Mouse (Mus musculus) midbrain, embryonic 13.5 days (tissue): ENCODE measurements around the gene Slc26a1. TPM values are rescaled to one million over a fixed set of nuclear protein-coding genes. Genes with fewer than 3 reads are reported as not detected.
A peak's percentile ranks its signal among the peaks of the same experiment; 100 is the strongest.

Experiments used
- ATAC-seq: fragments of 200-750 bp; cut with Nextera tagmentation; 2 replicates; pipeline ENCODE4 v1.8.0; 2017; ENCODE audit warnings: mild to moderate bottlenecking, moderate TSS enrichment, moderate library complexity
- H3K27ac ChIP-seq: fragments of 300-500 bp; sonication (generic); 2 replicates; pipeline ENCODE4 v1.5.1; 2015; ENCODE audit warnings: inconsistent platforms, mild to moderate bottlenecking, moderate library complexity
- H3K27me3 ChIP-seq: fragments of 300-500 bp; sonication (generic); 2 replicates; pipeline ENCODE4 v1.6.1; 2015; ENCODE audit warnings: mild to moderate bottlenecking, inconsistent platforms
- H3K36me3 ChIP-seq: fragments of 300-500 bp; sonication (generic); 2 replicates; pipeline ENCODE4 v1.6.1; 2015; ENCODE audit warnings: mild to moderate bottlenecking, inconsistent platforms
- H3K4me1 ChIP-seq: fragments of 300-500 bp; sonication (generic); replicated peaks from 2 replicates; pipeline ENCODE4 v1.6.1; 2015; ENCODE audit warnings: inconsistent platforms
- H3K4me2 ChIP-seq: fragments of 300-500 bp; sonication (generic); replicated peaks from 2 replicates; pipeline ENCODE4 v1.6.1; 2015; ENCODE audit warnings: moderate library complexity, mild to moderate bottlenecking, inconsistent platforms
- H3K4me3 ChIP-seq: fragments of 300-500 bp; sonication (generic); replicated peaks from 2 replicates; pipeline ENCODE4 v1.5.1; 2015; ENCODE audit warnings: mild to moderate bottlenecking, inconsistent platforms
- H3K9ac ChIP-seq: fragments of 300-500 bp; sonication (generic); replicated peaks from 2 replicates; pipeline ENCODE4 v1.6.1; 2015; ENCODE audit warnings: mild to moderate bottlenecking, inconsistent platforms
- H3K9me3 ChIP-seq: fragments of 300-500 bp; sonication (generic); 2 replicates; pipeline ENCODE4 v1.6.1; 2016; ENCODE audit warnings: mild to moderate bottlenecking, inconsistent platforms
- WGBS: fragments of 180-500 bp; shearing (Covaris S2); methylation state at CpG from one replicate; pipeline ENCODE4 v1.1.7; 2015; 5-methylcytosine and 5-hydroxymethylcytosine counted together
- polyA plus RNA-seq: library from polyadenylated mRNA; unstranded; fragments of >200 nt; fragmentation: Nextera tagmentation; extraction: Ambion mirVana; gene quantifications from 2 replicates; pipeline ENCODE4 v1.2.1, GENCODE M21; 2015

The Slc26a1 gene
- polyA plus RNA-seq, 1 experiment from 2014 or later: 1.7 TPM

- H3K4me3 ChIP-seq: no peak overlapping the region
- H3K36me3 ChIP-seq: peaks cover 6% of the 10 kb centered on the region; the same call in 1 of the 2 replicates
- H3K27me3 ChIP-seq: no peaks in the 10 kb centered on the region
- no peak for ATAC-seq
- H3K9ac ChIP-seq: no peak overlapping the region
- 95% methylated on average over 6 of the region's 6 CpGs for WGBS
- H3K4me2 ChIP-seq: no peak overlapping the region
- H3K4me1 ChIP-seq: peaks cover 15% of the 10 kb centered on the region
- H3K27ac ChIP-seq: no peak overlapping the region
- H3K9me3 ChIP-seq: no peaks in the 10 kb centered on the region
Observed at GRCm38 (mm10) chr5:108680871-108681270, 5.5 kb upstream of the Slc26a1 start.

GRCm38 (mm10) chr5:108679909-108680308 lies 4.5 kb upstream of the Slc26a1 start:
- 56% methylated on average over 3 of the region's 3 CpGs for WGBS
- no peak overlapping the region for H3K27ac ChIP-seq
- peaks cover 15% of the 10 kb centered on the region for H3K4me1 ChIP-seq
- no peak overlapping the region for H3K9ac ChIP-seq
- no peaks in the 10 kb centered on the region for H3K27me3 ChIP-seq
- no peak overlapping the region for H3K4me2 ChIP-seq
- H3K9me3 ChIP-seq: no peaks in the 10 kb centered on the region
- H3K36me3 ChIP-seq: peaks cover 6% of the 10 kb centered on the region; the same call in 1 of the 2 replicates
- no peak for ATAC-seq
- H3K4me3 ChIP-seq: no peak overlapping the region

GRCm38 (mm10) chr5:108678296-108678854 lies 3.0 kb upstream of the Slc26a1 start:
- ATAC-seq: no peak
- no peak overlapping the region for H3K4me2 ChIP-seq
- H3K36me3 ChIP-seq: peaks cover 13% of the 10 kb centered on the region
- peak overlapping the region; percentile 25; the same call in 1 of the 2 replicates for H3K27ac ChIP-seq
- H3K4me3 ChIP-seq: no peak overlapping the region
- peak overlapping the region; percentile 20; the same call in 1 of the 2 replicates for H3K9ac ChIP-seq
- peaks cover 15% of the 10 kb centered on the region for H3K4me1 ChIP-seq
- 83% methylated on average over 6 of the region's 6 CpGs for WGBS
- H3K27me3 ChIP-seq: no peaks in the 10 kb centered on the region
- no peaks in the 10 kb centered on the region for H3K9me3 ChIP-seq

GRCm38 (mm10) chr5:108677605-108678295 lies 2.4 kb upstream of the Slc26a1 start:
- Histone ChIP-seq H3K27me3 (no peaks in the 10 kb centered on the region), H3K9me3 (no peaks in the 10 kb centered on the region), H3K27ac (peak overlapping the region; percentile 92), H3K9ac (peak overlapping the region; percentile 72), H3K36me3 (peaks cover 19% of the 10 kb centered on the region), H3K4me1 (peaks cover 15% of the 10 kb centered on the region), H3K4me3 (peak overlapping the region; percentile 36), H3K4me2 (peak overlapping the region; percentile 55)
- 2% methylated on average over 25 of the region's 25 CpGs for WGBS
- ATAC-seq: peak; percentile 94

DNA sequence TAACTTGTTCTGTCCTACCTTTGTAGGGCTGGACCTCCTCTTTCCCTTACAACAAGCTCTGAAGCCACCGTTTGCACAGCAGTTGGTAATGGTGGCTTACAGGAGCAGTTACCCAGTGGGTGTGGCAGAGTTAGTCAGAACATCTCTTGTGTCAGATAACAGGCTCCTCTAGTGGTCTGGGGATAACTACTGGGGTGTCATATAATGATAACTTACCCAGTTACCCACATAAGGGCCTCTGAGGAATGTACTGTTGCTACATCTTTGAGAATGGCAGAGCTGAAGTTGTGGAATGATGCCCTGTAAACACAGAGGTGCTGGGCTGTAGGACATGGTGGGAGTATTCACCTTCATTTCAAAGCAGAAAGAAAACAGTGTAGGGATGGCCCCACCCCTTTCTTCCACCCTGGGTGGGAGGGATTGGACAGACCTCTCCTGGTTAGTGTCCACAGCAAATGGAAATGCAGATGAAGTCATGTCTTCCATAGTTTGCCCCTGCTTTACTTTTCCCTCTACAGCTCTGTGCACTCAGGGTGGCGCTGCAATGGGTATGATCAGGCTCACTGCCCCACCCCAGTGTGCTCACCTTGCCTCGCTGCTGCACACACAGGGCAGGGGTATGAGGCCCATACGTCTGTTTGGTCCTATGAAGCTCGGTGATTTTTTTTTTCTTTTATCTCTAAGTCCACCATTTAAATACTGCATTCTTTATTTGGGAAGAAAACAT lies 1.6 kb upstream of the Slc26a1 start:
- 17% methylated on average over 5 of the region's 5 CpGs for WGBS
- peak overlapping the region; percentile 92 for H3K27ac ChIP-seq
- H3K4me3 ChIP-seq: peak overlapping the region; percentile 36
- no peaks in the 10 kb centered on the region for H3K9me3 ChIP-seq
- ATAC-seq: peak; percentile 76
- peaks cover 26% of the 10 kb centered on the region for H3K36me3 ChIP-seq
- peak overlapping the region; percentile 72 for H3K9ac ChIP-seq
- peaks cover 15% of the 10 kb centered on the region for H3K4me1 ChIP-seq
- peak overlapping the region; percentile 55 for H3K4me2 ChIP-seq
- no peaks in the 10 kb centered on the region for H3K27me3 ChIP-seq

DNA sequence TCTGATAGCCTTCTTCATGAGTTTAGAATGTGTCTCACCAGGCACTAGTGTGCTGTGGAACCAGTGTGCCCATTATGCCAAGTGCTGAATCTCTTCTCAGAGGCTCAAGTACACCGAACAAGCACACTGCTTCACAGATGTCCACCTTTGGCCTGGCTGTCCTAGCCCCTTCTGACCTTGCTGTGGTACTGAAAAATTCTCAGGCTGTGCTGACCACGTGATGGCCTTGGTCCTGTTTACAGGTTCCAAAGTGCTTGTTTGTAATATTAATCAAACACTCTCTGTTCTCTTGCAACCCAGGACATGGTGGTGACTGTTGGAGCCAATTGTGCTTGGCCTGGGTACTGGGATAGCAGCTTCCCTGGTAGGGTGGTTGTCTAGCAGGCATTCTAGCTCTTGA lies 745 bp downstream of the Slc26a1 start:
- no peaks in the 10 kb centered on the region for H3K9me3 ChIP-seq
- peaks cover 29% of the 10 kb centered on the region for H3K36me3 ChIP-seq
- 80% methylated on average over 2 of the region's 2 CpGs for WGBS
- peaks cover 28% of the 10 kb centered on the region for H3K4me1 ChIP-seq
- no peak overlapping the region for H3K4me2 ChIP-seq
- H3K4me3 ChIP-seq: no peak overlapping the region
- no peak overlapping the region for H3K27ac ChIP-seq
- ATAC-seq: no peak
- no peaks in the 10 kb centered on the region for H3K27me3 ChIP-seq
- no peak overlapping the region for H3K9ac ChIP-seq

DNA sequence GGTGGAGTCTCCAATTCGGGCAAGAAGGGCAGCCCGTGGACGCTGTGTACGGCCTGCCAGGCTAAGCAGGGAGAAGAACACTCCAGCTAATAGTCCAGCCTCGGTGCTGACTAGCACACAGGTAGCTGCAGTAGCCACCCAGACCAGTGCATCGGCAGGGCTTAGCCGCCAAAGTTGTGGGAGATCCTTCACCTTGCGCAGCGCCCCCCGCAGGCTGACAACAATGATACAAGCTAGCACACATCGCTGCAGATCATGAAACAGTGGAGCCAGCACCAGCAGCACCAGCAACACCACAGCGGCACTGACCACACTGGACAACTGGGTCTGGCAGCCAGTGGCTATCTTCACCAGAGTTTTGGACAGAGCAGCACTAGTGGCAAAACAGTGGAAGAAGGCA lies 3.6 kb downstream of the Slc26a1 start:
- no peak overlapping the region for H3K4me2 ChIP-seq
- H3K36me3 ChIP-seq: peaks cover 29% of the 10 kb centered on the region
- no peak overlapping the region for H3K4me3 ChIP-seq
- H3K9ac ChIP-seq: no peak overlapping the region
- no peaks in the 10 kb centered on the region for H3K9me3 ChIP-seq
- ATAC-seq: no peak
- H3K4me1 ChIP-seq: peaks cover 25% of the 10 kb centered on the region
- WGBS: 93% methylated on average over 12 of the region's 12 CpGs
- H3K27ac ChIP-seq: no peak overlapping the region
- H3K27me3 ChIP-seq: no peaks in the 10 kb centered on the region

DNA sequence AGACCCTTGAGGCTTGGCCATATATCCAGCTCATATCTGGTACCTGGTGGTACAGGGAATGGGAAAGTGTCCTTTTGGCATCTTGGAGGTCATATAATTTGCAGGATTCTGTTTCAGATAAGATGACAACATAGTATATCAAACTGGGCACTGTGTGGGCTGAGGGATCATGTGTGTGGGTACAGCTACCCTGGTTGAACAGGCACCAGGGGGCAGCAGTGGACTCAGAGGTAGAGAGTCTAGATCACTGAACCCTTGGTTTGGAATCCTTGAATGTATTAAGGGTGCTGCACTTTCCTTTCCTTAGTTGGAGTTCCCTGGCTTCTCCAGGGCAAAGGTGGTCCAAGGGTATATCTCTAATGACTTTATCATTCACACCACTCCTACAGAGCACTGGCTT lies 4.6 kb downstream of the Slc26a1 start:
- ATAC-seq: no peak
- Histone ChIP-seq H3K4me2 (no peak overlapping the region), H3K27me3 (no peaks in the 10 kb centered on the region), H3K9me3 (no peaks in the 10 kb centered on the region), H3K4me3 (no peak overlapping the region), H3K36me3 (peaks cover 29% of the 10 kb centered on the region), H3K9ac (no peak overlapping the region), H3K27ac (no peak overlapping the region), H3K4me1 (peaks cover 22% of the 10 kb centered on the region)

DNA sequence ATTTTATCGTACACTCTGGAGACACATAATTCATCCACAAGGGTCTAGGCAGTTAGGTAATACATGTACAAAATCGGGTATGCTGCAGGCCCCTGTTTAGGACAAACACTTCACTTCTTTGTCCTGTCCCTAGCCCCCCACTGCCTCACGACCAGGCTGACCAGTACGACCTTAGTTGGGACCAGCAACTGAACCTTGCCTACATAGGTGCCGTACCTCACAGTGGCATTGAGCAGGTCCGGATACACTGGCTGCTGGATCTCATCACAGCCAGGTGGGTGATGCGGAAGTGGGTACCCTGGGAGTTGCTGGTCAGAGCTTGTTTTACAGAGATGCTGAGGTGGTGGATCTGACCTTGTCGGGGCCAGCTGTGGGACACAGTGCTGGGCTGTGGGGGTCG lies 5.4 kb downstream of the Slc26a1 start:
- peaks cover 22% of the 10 kb centered on the region for H3K4me1 ChIP-seq
- peak overlapping the region; percentile 51 for H3K4me3 ChIP-seq
- peak; percentile 2 for ATAC-seq
- no peaks in the 10 kb centered on the region for H3K9me3 ChIP-seq
- H3K27ac ChIP-seq: no peak overlapping the region
- H3K36me3 ChIP-seq: peaks cover 29% of the 10 kb centered on the region
- WGBS: 86% methylated on average over 9 of the region's 9 CpGs
- H3K9ac ChIP-seq: peak overlapping the region; percentile 77
- H3K27me3 ChIP-seq: no peaks in the 10 kb centered on the region
- H3K4me2 ChIP-seq: peak overlapping the region; percentile 66

DNA sequence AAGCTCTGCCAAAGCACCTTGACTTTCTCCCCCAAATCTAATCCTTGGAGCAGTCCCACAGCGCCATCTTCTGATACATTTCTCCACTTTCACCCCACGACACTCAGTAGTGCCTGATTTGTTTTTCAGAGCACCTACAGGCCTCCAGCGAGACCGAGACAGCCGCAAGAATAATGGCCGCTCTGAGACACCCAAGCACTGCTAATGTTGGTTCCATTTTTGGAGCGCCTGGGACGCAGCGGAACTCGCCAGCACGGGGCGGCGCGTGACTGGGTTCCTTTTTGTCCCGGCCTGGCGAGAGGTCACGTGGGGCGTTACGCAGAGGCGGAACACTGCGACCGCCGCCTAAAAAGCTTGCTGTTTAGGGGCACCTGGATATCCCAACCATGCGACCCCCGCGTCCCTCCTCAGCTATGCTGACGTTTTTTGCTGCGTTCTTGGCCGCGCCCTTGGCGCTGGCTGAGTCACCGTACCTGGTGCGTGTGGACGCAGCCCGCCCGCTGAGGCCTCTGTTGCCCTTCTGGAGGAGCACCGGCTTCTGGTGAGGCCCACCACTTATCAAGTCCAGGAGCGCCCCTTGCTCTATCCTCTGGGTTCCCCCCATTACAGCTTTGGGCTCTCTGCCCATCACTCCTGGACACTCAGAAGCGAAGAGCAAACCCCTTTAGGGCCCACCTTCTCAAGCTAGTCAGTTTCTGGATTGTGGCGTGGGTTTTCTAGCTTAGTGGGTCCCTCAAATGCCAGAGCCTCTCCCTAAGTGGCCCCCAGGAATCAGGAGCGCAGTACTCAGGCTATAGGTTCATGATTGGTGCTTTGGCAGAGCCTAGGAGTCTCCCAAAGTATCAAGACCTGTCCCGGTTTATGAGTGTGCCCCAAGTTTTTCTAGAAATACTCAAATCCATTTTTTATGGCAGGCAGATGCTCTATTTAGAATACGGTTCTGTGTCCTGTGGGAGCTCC lies 6.1 kb downstream of the Slc26a1 start, which contains the start of gene Dgkq:
Gene Dgkq, minus strand, starts transcription at position 696 of the 960 bp plus-strand sequence.
- H3K27ac ChIP-seq: peak within 1 kb of the TSS; percentile 85
- peak within 1 kb of the TSS; percentile 66 for H3K4me2 ChIP-seq
- ATAC-seq: peak; percentile 81
- peaks cover 29% of the 10 kb centered on the region for H3K36me3 ChIP-seq
- 7% methylated on average over 43 of the region's 43 CpGs for WGBS
- H3K4me3 ChIP-seq: peak within 1 kb of the TSS; percentile 51
- peaks cover 22% of the 10 kb centered on the region for H3K4me1 ChIP-seq
- H3K9ac ChIP-seq: peak within 1 kb of the TSS; percentile 77
- H3K27me3 ChIP-seq: no peaks in the 10 kb centered on the region
- H3K9me3 ChIP-seq: no peaks in the 10 kb centered on the region

DNA sequence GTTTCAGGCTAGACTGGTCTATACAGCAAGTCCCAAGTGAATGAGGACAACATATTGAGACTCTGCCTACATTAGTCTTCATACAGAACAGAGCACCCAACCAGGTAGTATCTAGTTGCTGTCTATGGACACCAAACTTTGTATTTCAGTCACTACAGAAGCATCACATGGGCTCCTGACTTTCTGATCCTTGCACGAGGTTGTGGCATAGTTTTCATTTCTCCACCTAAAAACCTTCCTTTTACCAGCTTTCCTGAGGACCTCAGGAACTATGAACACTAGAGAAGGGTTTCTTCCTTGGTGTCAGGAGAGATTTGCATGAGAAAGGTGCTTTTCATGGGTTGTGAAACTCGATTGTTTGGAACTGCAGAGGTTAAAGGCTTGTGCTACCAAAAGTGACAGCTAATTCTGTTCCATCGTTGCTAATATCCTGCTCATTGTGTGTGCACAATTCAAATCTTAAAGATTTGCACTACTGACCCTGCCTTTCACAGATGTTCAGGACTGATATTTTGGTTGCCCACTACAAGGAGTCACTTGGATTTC lies 6.9 kb downstream of the Slc26a1 start:
- peak overlapping the region; percentile 51 for H3K4me3 ChIP-seq
- WGBS: 11% methylated on average over 3 of the region's 3 CpGs

More for the DNA sequence above, 6.9 kb downstream of the Slc26a1 start:
- Histone ChIP-seq H3K27me3 (no peaks in the 10 kb centered on the region), H3K36me3 (peaks cover 22% of the 10 kb centered on the region), H3K9me3 (no peaks in the 10 kb centered on the region), H3K27ac (peak overlapping the region; percentile 85), H3K4me1 (peaks cover 22% of the 10 kb centered on the region), H3K9ac (peak overlapping the region; percentile 77), H3K4me2 (peak overlapping the region; percentile 66)
- ATAC-seq: no peak
